Mouse (Mus musculus): Measurements from ENCODE around the gene Calr.

Gene Calr

GRCm38 (mm10) chr8:84846722-84847572 lies at the start of gene Calr:
Gene Calr, minus strand, starts transcription at chr8:84846934.
- peak; percentile 100 for DNase-seq

DNA sequence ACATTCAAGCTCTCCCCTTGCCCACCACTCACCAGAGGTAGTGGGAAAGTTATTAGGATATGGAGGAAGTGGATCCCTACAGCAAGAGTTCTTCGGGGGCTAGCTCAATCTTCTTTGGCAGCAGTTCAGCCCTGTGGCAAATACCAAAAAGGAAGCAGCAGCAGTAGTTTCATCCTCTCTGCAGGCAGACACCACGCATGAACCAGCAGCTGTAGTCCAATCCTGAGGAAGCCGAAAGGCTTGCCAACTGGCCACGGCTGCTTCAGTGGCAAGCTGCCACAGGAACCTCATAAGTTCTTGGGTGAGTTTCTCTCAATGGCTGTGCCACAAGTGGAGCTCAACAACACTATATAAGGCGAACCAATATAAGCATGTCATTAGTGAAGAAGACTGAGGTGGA lies 49.2 kb upstream of the Calr start:
- no peak for DNase-seq

- peak; percentile 98 for DNase-seq
Measured at GRCm38 (mm10) chr8:84893709-84894134, 47.0 kb upstream of the Calr start, which contains the start of gene Gcdh. Gene Gcdh, minus strand, starts transcription at chr8:84893921.

DNA sequence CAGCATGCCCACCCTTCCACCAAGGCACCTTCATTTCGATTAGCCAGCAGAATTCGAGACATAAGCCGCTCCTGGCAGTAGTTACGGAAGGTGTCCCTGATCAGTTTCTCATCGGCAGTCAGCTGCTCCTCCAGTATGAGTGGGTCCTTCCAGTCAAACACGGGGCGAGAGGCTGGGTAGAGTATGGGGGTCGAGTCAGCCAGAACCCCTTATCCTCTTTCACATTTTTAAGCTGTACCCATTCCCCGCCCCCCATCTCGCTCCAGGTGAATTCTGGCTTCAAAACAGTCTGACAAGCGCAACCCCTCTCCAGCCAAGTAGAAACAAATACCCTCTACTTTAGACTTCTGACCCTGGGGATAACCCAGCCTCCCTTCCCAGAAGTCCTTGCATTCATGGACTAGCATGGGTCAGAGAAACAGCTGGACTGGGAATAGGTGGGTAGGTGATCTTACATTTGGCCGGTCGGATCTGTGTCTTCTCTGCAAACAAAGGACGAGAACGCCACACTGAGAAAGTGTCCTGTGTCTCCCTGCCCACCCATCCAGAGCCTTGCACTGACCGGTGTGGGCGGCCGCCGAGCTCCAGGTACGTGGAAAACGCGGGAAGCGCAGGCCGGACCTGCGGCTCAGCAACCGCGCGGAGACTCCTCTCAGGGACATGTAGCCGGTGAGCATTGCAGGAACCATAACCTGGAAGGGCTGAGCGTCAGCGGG lies 46.4 kb upstream of the Calr start:
- DNase-seq = peak; percentile 73

DNA sequence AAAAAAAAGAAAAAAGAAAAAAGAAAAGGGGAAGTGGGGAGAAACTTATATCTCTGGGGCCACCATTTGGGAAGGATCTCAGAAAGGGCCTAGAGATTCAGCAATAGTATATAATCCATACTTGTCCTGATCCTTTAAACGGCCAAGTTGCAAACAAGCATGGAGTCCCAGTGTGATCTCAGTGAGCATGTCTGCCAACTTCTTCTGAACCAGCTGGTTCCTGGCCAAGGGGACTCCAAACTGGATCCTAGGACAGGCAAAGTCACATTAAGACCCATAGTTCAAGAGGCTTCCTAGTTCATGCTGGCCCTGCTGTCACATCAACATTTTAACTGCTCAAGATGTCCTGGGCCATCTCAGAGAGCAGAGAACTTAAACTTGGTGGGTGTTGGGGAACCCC lies 42.4 kb upstream of the Calr start:
- no peak for DNase-seq

DNA sequence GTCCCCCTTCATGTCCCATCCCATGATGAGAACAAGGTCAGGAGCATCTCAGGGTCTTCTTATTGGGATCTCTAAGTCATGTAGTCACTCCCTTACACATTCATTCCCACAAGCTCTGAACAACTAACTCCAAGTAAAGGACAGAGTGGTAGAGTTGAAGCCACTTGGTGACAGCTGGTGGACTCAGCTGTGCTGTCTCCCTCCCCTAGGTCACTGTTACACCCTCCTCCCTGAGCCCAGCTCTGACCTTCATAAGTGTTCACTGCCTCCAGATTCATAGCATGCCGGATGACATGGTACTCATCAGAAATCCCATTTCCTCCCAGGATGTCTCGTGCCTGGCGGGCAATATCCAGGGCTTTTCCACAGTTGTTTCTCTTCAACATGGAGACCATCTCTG lies 41.5 kb upstream of the Calr start:
- no peak for DNase-seq

DNA sequence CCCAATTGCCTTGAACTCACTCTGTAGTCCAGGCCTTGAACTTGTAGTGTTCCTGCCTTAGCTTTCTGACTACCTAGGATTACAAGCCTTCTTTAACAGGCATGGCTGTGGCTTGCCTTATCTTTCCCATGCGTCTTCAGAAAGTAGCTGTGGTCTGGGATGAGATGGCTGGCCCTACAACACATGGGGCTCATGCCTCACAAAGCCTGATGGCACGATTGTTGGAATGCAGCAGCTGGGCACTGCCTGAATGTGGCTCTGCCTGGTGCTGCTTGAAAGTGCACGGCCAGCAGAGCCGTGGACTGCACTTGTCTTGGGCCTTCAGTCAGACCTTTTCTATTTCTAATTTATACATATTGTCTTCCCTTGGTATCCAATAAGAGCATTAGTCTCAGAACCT lies 38.0 kb upstream of the Calr start:
- DNase-seq = no peak

GRCm38 (mm10) chr8:84878915-84879314 lies 32.2 kb upstream of the Calr start:
- DNase-seq = no peak

GRCm38 (mm10) chr8:84877297-84878035 lies 30.7 kb upstream of the Calr start:
- no peak for DNase-seq

- no peak for DNase-seq
Measured at GRCm38 (mm10) chr8:84874339-84874738, 27.6 kb upstream of the Calr start.

- DNase-seq = no peak
Measured at GRCm38 (mm10) chr8:84873016-84873415, 26.3 kb upstream of the Calr start.

DNA sequence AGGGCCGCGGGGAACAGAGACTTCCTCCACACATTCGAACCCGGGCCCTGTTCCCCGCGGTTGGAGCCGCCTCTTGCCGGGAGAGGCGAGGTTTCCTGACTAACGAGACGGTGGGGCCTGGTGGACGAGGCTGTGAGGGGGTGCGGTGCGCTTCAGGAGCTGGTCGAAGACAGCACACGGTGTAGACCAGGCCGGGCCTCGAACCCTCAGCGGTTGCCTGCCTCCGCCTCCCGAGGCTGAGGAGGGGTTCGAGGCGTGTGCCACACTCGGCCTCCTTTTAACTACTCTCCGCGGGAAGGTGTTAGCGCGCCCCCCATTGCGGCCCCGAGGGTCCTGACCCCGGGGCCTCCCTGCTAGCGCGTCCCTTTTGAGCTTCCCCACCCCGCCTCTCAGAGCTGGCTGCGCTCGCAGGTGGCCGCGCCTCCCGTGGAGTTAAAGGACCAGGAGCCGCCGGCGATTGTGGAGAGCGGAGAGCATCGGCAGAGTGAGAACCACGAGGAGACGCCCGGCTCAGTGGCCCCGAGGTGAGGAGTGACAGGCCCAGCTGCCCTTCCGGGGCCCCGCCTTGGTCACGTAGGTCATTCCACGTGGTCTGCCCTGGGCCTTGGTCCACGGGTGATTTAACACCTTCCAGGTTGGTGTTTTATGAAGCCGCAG lies 25.7 kb upstream of the Calr start:
- DNase-seq = peak; percentile 27

- peak; percentile 62 for DNase-seq
Measured at GRCm38 (mm10) chr8:84871376-84872308, 24.9 kb upstream of the Calr start, which contains the start of gene Syce2. Gene Syce2, plus strand, starts transcription at chr8:84872111.

DNA sequence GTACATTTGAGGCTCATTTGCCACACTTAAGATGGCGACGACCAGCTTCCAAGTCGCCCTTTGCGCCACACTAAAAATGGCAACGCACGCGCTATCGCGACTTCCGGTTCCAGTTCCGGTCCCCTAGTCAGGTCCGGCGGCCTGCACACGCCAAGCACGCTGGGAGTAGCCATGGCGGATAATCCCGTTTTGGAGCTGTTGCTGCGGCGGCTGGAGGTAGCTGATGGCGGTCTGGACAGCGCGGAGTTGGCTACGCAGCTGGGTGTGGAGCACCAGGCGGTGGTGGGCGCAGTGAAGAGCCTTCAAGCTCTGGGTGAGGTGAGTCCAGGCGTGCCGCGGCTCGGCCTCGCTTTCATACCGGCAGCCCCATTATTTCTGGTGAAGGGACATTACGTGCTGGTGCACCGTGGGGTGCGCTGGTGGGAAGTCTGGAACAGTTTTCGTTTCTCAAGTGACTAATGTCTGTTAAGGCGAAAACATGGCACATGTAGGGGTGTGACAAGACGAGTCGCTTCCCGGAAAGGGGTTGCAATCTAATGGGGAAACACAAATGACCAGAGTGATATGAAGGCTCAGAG lies 10.2 kb upstream of the Calr start, which contains the start of gene Farsa:
Gene Farsa, plus strand, starts transcription at position 126 of the 578 bp plus-strand sequence.
- DNase-seq = peak; percentile 91

DNA sequence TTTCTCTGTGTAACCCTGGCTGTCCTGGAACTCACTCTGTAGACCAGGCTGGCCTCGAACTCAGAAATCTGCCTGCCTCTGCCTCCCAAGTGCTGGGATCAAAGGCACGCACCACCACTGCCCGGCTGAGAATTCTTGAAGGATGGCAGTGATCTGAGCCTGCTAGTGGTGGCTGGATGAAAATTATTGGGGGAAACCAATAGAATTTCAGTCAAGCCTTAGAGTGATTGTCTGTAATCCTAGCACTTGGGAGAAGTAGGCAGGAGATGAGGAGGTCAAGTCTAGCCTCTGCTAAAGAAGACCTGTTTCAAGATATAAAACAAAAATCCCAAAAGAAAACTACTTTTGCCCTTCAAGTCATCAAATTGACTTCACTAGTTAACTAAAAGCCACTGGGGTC lies 9.7 kb upstream of the Calr start:
- no peak for DNase-seq

GRCm38 (mm10) chr8:84847684-84848435 lies 1.1 kb upstream of the Calr start:
- DNase-seq = peak; percentile 38

DNA sequence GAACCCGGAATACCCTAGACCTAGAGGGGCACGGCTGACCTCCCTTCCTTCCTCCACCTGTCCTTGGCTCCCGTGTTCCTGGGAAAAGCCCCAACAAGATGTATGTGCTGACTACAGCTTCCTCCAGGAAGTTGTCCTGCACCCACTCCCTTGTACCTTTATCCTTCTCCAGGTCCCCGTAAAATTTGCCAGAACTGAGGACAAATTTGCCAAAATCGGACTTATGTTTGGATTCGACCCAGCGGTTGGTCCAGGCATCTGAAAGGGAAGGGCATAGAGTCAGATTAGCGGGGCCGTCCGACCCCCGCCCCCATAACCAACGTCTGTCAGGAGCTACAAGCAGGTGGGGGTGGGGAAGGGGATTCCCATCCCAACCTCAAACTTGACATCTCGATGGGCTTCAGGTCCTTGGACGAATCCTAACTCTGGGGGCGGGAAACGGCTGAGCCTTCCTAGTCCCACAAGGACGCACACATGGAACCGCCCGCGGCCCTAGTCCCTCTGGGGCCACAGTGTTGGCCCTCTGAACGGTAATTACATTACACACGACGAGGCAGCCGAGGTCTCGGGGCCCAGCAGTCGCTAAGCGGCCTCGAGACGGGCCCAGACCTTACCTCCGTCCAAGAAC lies 526 bp downstream of the Calr start:
- no peak for DNase-seq

GRCm38 (mm10) chr8:84845355-84846093 lies 1.2 kb downstream of the Calr start:
- peak; percentile 34 for DNase-seq

Measured in kidney, adult 11 months (tissue).